Mouse (Mus musculus) heart, embryonic 10.5 days (tissue): ENCODE data around the gene Hk1. TPM values are rescaled to one million over a fixed set of nuclear protein-coding genes. Genes with fewer than 3 reads are reported as not detected.
A peak's percentile ranks its signal among the peaks of the same experiment; 100 is the strongest.

Experiments used
- DNase-seq: peaks from one replicate; pipeline ENCODE4 v3.0.0-alpha.2; 2017; ENCODE audit warnings: low spot score
- H3K27ac ChIP-seq: fragments of 300-500 bp; sonication (generic); 2 replicates; pipeline ENCODE4 v1.5.1; 2016; ENCODE audit warnings: mild to moderate bottlenecking
- H3K27me3 ChIP-seq: fragments of 300-500 bp; sonication (generic); 2 replicates; pipeline ENCODE4 v1.6.1; 2016; ENCODE audit warnings: mild to moderate bottlenecking; ENCODE audit not compliant: poor library complexity, insufficient read depth, severe bottlenecking
- H3K36me3 ChIP-seq: fragments of 300-500 bp; sonication (generic); 2 replicates; pipeline ENCODE4 v1.6.1; 2016; ENCODE audit warnings: mild to moderate bottlenecking, moderate library complexity
- H3K4me1 ChIP-seq: fragments of 300-500 bp; sonication (generic); 2 replicates; pipeline ENCODE4 v1.6.1; 2016; ENCODE audit warnings: mild to moderate bottlenecking
- H3K4me3 ChIP-seq: fragments of 300-500 bp; sonication (generic); 2 replicates; pipeline ENCODE4 v1.5.1; 2016; ENCODE audit warnings: mild to moderate bottlenecking, moderate library complexity
- H3K9me3 ChIP-seq: fragments of 300-500 bp; sonication (generic); 2 replicates; pipeline ENCODE4 v1.6.1; 2016; ENCODE audit warnings: mild to moderate bottlenecking, moderate library complexity
- WGBS: fragments of 180-500 bp; shearing (Covaris S2); methylation state at CpG from one replicate; pipeline ENCODE4 v1.1.7; 2016; 5-methylcytosine and 5-hydroxymethylcytosine counted together
- polyA plus RNA-seq: library from polyadenylated mRNA; unstranded; fragments of >200 nt; fragmentation: Nextera tagmentation; extraction: Ambion mirVana; gene quantifications from 2 replicates; pipeline ENCODE4 v1.2.1, GENCODE M21; 2016

Gene Hk1
- polyA plus RNA-seq, 1 experiment from 2014 or later: 157 TPM

- 89% methylated on average over 11 of the region's 11 CpGs for WGBS
- Histone ChIP-seq H3K36me3 (peaks cover 77% of the 10 kb centered on the region), H3K4me1 (peaks cover 31% of the 10 kb centered on the region), H3K27me3 (no peaks in the 10 kb centered on the region), H3K4me3 (no peak overlapping the region), H3K9me3 (no peaks in the 10 kb centered on the region), H3K27ac (no peak overlapping the region)
- no peak for DNase-seq
These were observed 70.7 kb downstream of the Hk1 start for GRCm38 (mm10) chr10:62308896-62309491.

DNA sequence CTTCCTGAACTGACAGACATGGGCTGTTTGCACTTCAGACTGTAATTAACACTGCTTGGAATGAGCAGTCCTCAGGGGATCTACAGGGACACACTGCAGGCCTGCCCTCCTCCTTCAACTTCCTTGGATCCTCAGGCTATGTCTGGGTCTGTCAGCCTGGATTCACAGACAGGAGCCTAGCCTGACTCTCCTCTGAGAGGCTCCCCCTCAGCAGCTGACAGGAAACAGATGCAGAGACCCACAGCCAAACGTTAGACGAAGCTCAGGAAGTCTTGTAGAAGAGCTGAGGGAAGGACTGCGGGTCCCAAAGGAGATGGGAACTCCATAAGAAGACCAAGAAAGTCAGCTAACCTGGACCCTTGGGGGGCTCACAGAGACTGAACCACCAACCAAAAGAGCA lies 73.2 kb downstream of the Hk1 start:
- Histone ChIP-seq H3K27me3 (no peaks in the 10 kb centered on the region), H3K27ac (0 out of 2 replicates have a peak overlapping the region, but pooled peaks have one; percentile 3), H3K9me3 (no peaks in the 10 kb centered on the region), H3K4me1 (peaks cover 22% of the 10 kb centered on the region), H3K4me3 (no peak overlapping the region), H3K36me3 (peaks cover 84% of the 10 kb centered on the region)
- DNase-seq: no peak
- 27% methylated on average over 3 of the region's 3 CpGs for WGBS

- Histone ChIP-seq H3K4me3 (no peak overlapping the region), H3K27ac (no peak overlapping the region), H3K9me3 (no peaks in the 10 kb centered on the region), H3K36me3 (peaks cover 82% of the 10 kb centered on the region), H3K4me1 (peaks cover 20% of the 10 kb centered on the region), H3K27me3 (no peaks in the 10 kb centered on the region)
- no peak for DNase-seq
- WGBS: 83% methylated on average over 6 of the region's 6 CpGs
These were observed 74.6 kb downstream of the Hk1 start for GRCm38 (mm10) chr10:62305090-62305489.

DNA sequence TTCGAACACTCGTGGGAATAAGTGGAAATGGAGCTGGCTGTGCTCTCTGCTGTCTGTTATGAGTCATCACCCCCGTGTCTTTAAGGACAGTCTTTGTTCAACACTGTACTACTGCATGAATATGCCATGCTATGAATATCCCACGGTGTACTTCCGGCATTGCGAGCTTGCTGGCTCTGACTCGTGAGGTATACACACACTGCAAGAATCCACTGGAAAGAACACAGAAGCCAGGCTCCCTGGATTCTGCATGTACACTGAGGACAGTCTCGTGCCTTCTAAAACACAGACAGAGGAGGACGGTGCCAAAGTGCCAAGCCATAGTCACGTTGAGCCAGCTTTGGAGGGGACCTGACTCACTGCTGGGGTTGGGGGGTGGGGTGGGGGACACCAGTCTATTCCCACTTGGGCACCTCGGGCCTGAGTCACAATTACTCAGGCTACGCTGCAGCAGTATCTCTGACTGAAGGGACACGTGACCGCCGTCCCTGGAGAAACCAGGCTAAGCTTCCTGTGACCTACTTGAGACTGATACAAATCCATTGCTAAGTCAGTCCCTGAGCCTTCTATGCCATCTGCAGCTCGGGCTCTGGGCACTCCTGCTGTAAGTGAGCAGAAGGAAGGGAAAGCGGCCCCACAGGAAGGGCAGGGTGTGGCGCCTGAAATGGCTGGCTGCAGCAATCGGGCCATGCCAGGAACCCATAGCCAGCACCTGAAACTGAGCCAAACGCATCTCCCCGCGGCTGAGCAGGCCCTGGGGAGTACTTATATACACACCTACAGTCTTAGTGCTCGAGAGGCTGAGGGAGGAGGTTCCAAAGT lies 79.5 kb downstream of the Hk1 start:
- no peak for DNase-seq
- Histone ChIP-seq H3K4me3 (no peak overlapping the region), H3K4me1 (peaks cover 9% of the 10 kb centered on the region; the same call in 1 of the 2 replicates), H3K27ac (no peak overlapping the region), H3K27me3 (no peaks in the 10 kb centered on the region), H3K36me3 (peaks cover 87% of the 10 kb centered on the region), H3K9me3 (no peaks in the 10 kb centered on the region)
- WGBS: 82% methylated on average over 23 of the region's 23 CpGs

DNA sequence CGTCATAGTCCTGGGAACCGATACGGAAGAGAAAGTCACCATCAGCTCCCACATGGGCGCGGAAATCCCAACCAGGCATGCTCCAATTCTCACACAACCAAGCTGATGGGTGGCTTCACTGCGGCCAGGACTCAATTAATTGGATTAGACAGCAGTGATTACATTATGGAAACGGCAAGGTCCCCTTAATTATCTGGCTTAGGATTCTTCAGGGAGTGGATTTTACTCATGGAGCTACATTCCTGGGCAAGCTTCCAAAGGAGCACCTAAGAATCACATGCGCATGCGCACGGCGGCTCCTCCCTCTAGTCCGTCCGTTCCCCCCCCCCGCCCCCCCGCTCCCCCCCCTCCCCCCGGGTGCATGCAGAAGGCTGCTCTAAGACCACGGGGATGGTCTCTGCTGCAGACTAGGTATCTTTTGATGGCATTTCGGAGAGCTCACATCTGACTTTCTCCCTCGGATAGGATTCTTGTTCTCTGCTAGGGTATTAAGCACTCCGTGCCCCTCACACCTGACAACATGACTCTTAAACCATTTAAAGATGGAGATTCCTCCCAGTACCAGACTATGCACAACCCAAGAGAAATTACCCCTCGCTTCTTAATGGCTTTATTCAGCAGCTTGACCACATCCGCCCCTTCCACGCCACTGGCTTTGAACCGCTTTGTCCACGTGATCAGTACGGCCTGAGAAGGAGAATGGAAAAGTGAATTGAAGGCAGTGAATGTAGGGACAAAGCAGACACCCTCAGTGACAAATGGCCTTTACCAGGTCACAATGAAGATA lies 83.4 kb downstream of the Hk1 start:
- peaks cover 3% of the 10 kb centered on the region; the same call in 1 of the 2 replicates for H3K4me1 ChIP-seq
- no peaks in the 10 kb centered on the region for H3K27me3 ChIP-seq
- no peak overlapping the region for H3K27ac ChIP-seq
- WGBS: 77% methylated on average over 21 of the region's 26 CpGs
- no peak overlapping the region for H3K4me3 ChIP-seq
- no peak for DNase-seq
- peaks cover 90% of the 10 kb centered on the region for H3K36me3 ChIP-seq
- no peaks in the 10 kb centered on the region for H3K9me3 ChIP-seq

- peaks cover 99% of the 10 kb centered on the region for H3K36me3 ChIP-seq
These were observed 85.6 kb downstream of the Hk1 start for GRCm38 (mm10) chr10:62294112-62294511.

DNA sequence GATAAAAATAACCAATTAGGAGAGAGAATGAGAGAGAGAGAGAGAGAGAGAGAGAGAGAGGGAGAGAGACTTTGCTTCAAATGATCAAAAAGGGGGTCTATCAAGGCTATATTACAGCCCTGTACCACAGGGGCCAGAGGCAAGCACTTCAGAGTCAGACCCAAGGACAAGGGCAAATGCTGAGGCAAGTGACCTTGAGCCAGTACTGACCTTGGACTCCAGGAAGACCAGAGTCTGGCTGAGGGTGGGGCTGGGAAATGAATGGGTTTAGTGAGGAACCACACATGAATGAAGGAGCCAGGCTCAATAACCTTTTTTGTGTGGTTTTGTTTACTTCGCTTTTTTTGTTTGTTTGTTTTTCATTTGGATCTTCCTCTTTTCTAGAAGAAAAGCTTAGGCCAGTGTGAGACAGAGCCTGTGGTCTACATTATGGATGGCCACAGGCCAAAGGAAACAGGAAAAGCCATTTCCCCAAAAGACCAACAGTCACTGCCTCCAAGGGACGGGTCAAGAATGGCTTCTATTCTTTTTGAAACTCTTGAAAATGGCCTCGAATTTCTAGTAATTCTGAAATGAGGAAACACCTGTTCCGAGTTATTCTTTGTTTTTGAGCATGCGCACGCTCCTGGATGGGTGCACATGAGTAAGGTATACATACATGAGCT lies 92.1 kb downstream of the Hk1 start:
- Histone ChIP-seq H3K4me1 (peaks cover 15% of the 10 kb centered on the region; the same call in 1 of the 2 replicates), H3K36me3 (peaks cover 85% of the 10 kb centered on the region), H3K27me3 (no peaks in the 10 kb centered on the region), H3K9me3 (no peaks in the 10 kb centered on the region), H3K27ac (peak overlapping the region; percentile 75), H3K4me3 (no peak overlapping the region)
- WGBS: 76% methylated on average over 6 of the region's 6 CpGs
- DNase-seq: no peak

More at GRCm38 (mm10) chr10:62294112-62294511, 85.6 kb downstream of the Hk1 start:
- 84% methylated on average over 4 of the region's 4 CpGs for WGBS
- Histone ChIP-seq H3K4me1 (no peaks in the 10 kb centered on the region), H3K27me3 (no peaks in the 10 kb centered on the region), H3K27ac (no peak overlapping the region), H3K4me3 (no peak overlapping the region), H3K9me3 (no peaks in the 10 kb centered on the region)
- DNase-seq: no peak

- 80% methylated on average over 4 of the region's 4 CpGs for WGBS
- no peak for DNase-seq
- H3K27me3 ChIP-seq: no peaks in the 10 kb centered on the region
- no peak overlapping the region for H3K27ac ChIP-seq
- H3K9me3 ChIP-seq: no peaks in the 10 kb centered on the region
- no peak overlapping the region for H3K4me3 ChIP-seq
- H3K36me3 ChIP-seq: peaks cover 88% of the 10 kb centered on the region
- H3K4me1 ChIP-seq: peaks cover 15% of the 10 kb centered on the region; the same call in 1 of the 2 replicates
These were observed 96.4 kb downstream of the Hk1 start for GRCm38 (mm10) chr10:62283206-62283792.

DNA sequence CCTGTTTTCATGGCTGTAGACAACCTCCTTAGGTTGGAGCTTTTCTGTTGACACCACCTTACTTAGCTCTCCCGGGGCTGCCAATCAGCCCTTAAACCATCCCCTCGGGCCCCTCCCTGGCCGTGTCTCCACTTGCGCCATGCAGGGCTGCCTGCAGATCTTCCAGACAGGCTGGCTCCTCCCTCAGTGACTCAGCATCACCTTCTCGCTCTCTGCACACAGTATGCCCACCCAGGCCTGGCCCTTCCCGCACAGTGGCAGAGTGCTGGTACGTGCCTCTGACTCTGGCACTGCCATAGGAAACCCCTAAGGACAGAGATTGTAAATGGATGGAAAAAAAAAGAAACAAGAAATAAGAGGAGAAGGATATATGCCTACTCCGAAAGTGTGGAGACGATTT lies 96.9 kb downstream of the Hk1 start:
- peak; percentile 81 for DNase-seq
- WGBS: 45% methylated on average over 9 of the region's 9 CpGs
- Histone ChIP-seq H3K4me3 (no peak overlapping the region), H3K36me3 (peaks cover 89% of the 10 kb centered on the region), H3K27me3 (no peaks in the 10 kb centered on the region), H3K27ac (no peak overlapping the region), H3K4me1 (peaks cover 10% of the 10 kb centered on the region; the same call in 1 of the 2 replicates), H3K9me3 (no peaks in the 10 kb centered on the region)

GRCm38 (mm10) chr10:62279671-62280070 lies 100.0 kb downstream of the Hk1 start:
- DNase-seq: no peak
- H3K27ac ChIP-seq: no peak overlapping the region
- 87% methylated on average over 4 of the region's 4 CpGs for WGBS
- H3K4me3 ChIP-seq: no peak overlapping the region
- H3K36me3 ChIP-seq: peaks cover 93% of the 10 kb centered on the region
- 0 out of 2 replicates have a peak, but pooled peaks cover 4% of the 10 kb centered on the region for H3K4me1 ChIP-seq
- no peaks in the 10 kb centered on the region for H3K9me3 ChIP-seq
- H3K27me3 ChIP-seq: no peaks in the 10 kb centered on the region

DNA sequence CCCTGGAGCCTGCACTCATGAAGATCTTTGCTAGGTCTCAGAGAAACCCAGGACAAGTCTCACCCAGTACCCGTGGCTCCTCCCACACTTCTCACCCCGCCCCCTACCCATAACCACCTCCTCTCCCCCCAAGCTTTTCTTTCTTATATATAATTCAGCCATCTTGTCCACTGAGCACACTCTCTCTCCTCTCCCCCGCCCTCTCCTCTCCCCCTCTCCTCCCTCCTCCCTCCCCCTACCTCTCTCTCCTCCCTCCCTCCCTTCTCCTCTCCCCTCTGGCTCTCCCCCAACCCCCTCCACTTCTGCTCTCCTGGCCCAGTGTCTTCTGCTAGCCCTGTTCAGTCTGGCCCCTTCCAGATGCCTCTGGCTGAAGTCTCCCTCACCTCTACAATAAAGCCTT lies 100.6 kb downstream of the Hk1 start:
- 73% methylated on average over 2 of the region's 3 CpGs for WGBS
- Histone ChIP-seq H3K36me3 (peaks cover 93% of the 10 kb centered on the region), H3K27ac (0 out of 2 replicates have a peak overlapping the region, but pooled peaks have one; percentile 7)

More for the DNA sequence above, 100.6 kb downstream of the Hk1 start:
- Histone ChIP-seq H3K27me3 (no peaks in the 10 kb centered on the region), H3K4me1 (0 out of 2 replicates have a peak, but pooled peaks cover 4% of the 10 kb centered on the region), H3K9me3 (no peaks in the 10 kb centered on the region), H3K4me3 (no peak overlapping the region)
- DNase-seq: no peak
